Mouse (Mus musculus) ES-E14 (cell line): ENCODE measurements around the gene Aebp1.

ENCODE experiments used
- HCFC1 ChIP-seq: IDR thresholded peaks from 2 replicates; pipeline ENCODE4 v1.6.1; 2012; ENCODE audit warnings: low read length, inconsistent platforms, borderline replicate concordance; ENCODE audit not compliant: insufficient read depth
- MAFK ChIP-seq: IDR thresholded peaks from 2 replicates; pipeline ENCODE4 v1.6.1; 2014; ENCODE audit warnings: mild to moderate bottlenecking, low read depth, low read length, inconsistent platforms; ENCODE audit not compliant: insufficient read depth
- ZC3H11A ChIP-seq: IDR thresholded peaks from 2 replicates; pipeline ENCODE4 v1.6.1; 2012; ENCODE audit warnings: low read depth, mild to moderate bottlenecking, inconsistent platforms, low read length, borderline replicate concordance
- ZNF384 ChIP-seq: IDR thresholded peaks from 2 replicates; pipeline ENCODE4 v1.6.1; 2012; ENCODE audit warnings: low read depth, low read length, inconsistent platforms

DNA sequence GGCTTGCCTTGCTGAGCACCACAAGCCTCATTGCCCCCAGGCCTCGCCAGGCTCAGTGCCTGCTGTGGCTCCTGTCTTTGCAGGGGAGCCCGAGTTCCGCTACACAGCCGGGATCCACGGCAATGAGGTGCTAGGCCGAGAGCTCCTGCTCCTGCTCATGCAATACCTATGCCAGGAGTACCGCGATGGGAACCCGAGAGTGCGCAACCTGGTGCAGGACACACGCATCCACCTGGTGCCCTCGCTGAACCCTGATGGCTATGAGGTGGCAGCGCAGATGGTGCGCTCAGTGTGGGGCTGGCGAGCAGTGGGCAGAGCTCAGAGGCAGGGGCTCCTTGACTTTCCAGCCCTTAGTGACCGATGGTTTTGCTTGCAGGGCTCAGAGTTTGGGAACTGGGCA lies 7.6 kb downstream of the Aebp1 start:
- TF ChIP-seq ZC3H11A (no peak), MAFK (no peak), HCFC1 (no peak), ZNF384 (no peak)
